Mouse (Mus musculus) lung, postnatal 0 days (tissue): Measurements from ENCODE around the gene Dnaic2.

Experiments
- CTCF ChIP-seq: IDR thresholded peaks from 2 replicates; pipeline ENCODE4 v1.5.1; 2016; ENCODE audit warnings: antibody characterized with exemption, mild to moderate bottlenecking
- EP300 ChIP-seq: IDR thresholded peaks from 2 replicates; pipeline ENCODE4 v1.6.1; 2016; ENCODE audit warnings: antibody characterized with exemption, mild to moderate bottlenecking, control low read depth

- TF ChIP-seq CTCF (no peak), EP300 (0 out of 2 replicates have a peak, but pooled peaks have one; percentile 17)
Observed at GRCm38 (mm10) chr11:114699511-114699910, 27.7 kb upstream of the Dnaic2 start.
